Mouse (Mus musculus) small intestine, adult 2 months (tissue): ENCODE data around the gene Pklr. TPM values are rescaled to one million over a fixed set of nuclear protein-coding genes. Genes with fewer than 3 reads are reported as not detected.

ENCODE experiments used
- H3K27ac ChIP-seq: fragments of 200-500 bp; 2 replicates; pipeline ENCODE4 v1.5.1; 2012; ENCODE audit warnings: low read depth, low read length, control low read depth, inconsistent platforms; ENCODE audit not compliant: insufficient read depth
- H3K27me3 ChIP-seq: fragments of 200-500 bp; 2 replicates; pipeline ENCODE4 v1.6.1; 2012; ENCODE audit warnings: mild to moderate bottlenecking, moderate library complexity, low read length, inconsistent platforms; ENCODE audit not compliant: control insufficient read depth, insufficient read depth
- H3K36me3 ChIP-seq: fragments of 200-500 bp; 2 replicates; pipeline ENCODE4 v1.6.1; 2012; ENCODE audit warnings: mild to moderate bottlenecking, low read length, control low read depth, inconsistent platforms; ENCODE audit not compliant: control insufficient read depth, insufficient read depth
- H3K4me1 ChIP-seq: fragments of 200-500 bp; 2 replicates; pipeline ENCODE4 v1.6.1; 2012; ENCODE audit warnings: low read length, inconsistent platforms, mixed read lengths; ENCODE audit not compliant: control insufficient read depth, insufficient read depth, insufficient read length
- H3K4me3 ChIP-seq: fragments of 200-500 bp; 2 replicates; pipeline ENCODE4 v1.5.1; 2012; ENCODE audit warnings: low read depth, mild to moderate bottlenecking, control low read depth, inconsistent platforms, low read length, moderate library complexity
- CTCF ChIP-seq: fragments of 200-500 bp; IDR thresholded peaks from 2 replicates; pipeline ENCODE4 v1.5.1; 2012; ENCODE audit warnings: low read depth, mild to moderate bottlenecking, control low read depth, inconsistent platforms, low read length, moderate library complexity, mixed read lengths; ENCODE audit not compliant: insufficient replicate concordance, insufficient read length; ENCODE audit errors: extremely low read depth
- POLR2A ChIP-seq: fragments of 200-500 bp; IDR thresholded peaks from 2 replicates; pipeline ENCODE4 v1.6.1; 2012; ENCODE audit warnings: low read depth, mild to moderate bottlenecking, control low read depth, inconsistent platforms, low read length, moderate library complexity
- whole genome bisulfite sequencing: fragments of 180-500 bp; shearing (Covaris S2); methylation state at CpG from one replicate; pipeline ENCODE4 v1.1.7; 2018; 5-methylcytosine and 5-hydroxymethylcytosine counted together
- polyA plus RNA-seq: library from polyadenylated mRNA; depleted of rRNA; stranded (reverse); fragments of >200 nt; gene quantifications from 2 replicates; pipeline ENCODE4 v1.2.3, GENCODE M21; 2012

Pklr gene
- polyA plus RNA-seq, 1 experiment, result 580 TPM

DNA sequence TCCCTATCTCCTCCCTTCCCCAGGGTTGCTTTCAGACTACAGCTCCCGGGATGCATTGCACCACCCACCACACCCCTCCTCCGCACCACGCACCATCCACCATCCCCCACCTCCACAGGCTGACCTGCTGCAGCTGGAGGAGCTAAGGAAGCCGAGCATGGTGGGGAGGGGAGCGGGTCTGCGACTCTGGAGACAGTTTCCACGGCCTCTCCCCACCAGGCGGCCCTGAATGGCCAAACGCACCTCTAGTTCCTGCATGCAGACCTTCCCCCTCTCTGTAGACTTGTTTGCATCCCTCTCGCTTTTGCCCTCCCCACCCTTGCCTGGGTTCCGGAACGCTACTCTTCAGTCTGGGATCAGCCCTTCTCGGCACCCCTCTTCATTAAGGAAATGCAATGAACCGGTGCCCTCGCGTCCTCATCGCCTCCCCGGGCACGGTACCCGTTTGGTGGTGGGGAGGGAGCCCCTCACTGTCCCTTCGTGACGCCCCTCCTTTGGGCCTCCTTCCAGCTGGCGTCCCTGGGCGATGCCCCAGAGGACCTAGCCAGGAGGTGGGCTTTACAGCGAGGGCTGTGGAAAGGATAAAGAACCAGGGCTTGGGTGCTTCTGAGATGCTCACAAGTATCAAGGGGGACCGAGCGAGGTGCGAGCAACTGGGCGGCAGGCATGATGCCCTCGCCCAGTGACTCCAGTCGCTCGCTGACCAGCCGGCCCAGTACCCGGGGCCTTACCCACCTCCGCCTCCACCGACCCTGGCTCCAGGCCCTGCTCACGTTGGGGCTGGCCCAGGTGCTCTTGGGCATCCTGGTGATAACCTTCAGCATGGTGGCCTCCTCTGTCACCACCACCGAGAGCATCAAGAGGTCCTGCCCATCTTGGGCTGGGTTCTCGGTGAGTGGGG lies 47.4 kb downstream of the Pklr start, which contains the start of gene Fam189b:
TSS of gene Fam189b (plus strand) at position 86 of the 901 bp plus-strand sequence.
- Histone ChIP-seq H3K27ac (no peak within 1 kb of the TSS), H3K4me1 (peaks cover 9% of the 10 kb centered on the region), H3K27me3 (no peaks in the 10 kb centered on the region), H3K4me3 (peak within 1 kb of the TSS; percentile 69), H3K36me3 (peaks cover 27% of the 10 kb centered on the region)
- TF ChIP-seq CTCF (no peak), POLR2A (peak; percentile 26; the same call in 1 of the 2 replicates)
- WGBS, result 8% methylated on average over 39 of the region's 39 CpGs

DNA sequence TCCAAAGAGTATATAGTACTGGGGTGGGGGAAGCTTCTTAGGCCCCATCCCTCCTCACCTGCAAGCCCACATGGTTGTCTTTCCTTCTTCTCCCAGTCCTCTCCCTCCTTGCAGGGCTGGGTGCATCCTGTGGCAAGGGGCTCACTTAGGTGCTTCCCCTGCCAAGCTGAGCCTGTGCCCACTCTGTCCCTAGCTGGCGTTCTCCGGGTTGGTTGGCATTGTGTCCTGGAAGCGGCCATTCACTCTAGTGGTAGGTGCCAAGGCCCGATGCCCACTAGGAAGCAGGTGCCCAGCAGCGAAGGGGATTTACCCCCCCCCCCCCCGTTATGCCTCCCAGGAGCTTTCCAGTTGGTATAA lies 48.0 kb downstream of the Pklr start:
- WGBS, result 86% methylated on average over 6 of the region's 6 CpGs
- Histone ChIP-seq H3K4me1 (peaks cover 6% of the 10 kb centered on the region; the same call in 1 of the 2 replicates), H3K27ac (no peak overlapping the region), H3K36me3 (peaks cover 27% of the 10 kb centered on the region), H3K4me3 (peak overlapping the region; percentile 69; the same call in 1 of the 2 replicates), H3K27me3 (no peaks in the 10 kb centered on the region)
- TF ChIP-seq POLR2A, result no peak
- no peak for TF ChIP-seq CTCF

DNA sequence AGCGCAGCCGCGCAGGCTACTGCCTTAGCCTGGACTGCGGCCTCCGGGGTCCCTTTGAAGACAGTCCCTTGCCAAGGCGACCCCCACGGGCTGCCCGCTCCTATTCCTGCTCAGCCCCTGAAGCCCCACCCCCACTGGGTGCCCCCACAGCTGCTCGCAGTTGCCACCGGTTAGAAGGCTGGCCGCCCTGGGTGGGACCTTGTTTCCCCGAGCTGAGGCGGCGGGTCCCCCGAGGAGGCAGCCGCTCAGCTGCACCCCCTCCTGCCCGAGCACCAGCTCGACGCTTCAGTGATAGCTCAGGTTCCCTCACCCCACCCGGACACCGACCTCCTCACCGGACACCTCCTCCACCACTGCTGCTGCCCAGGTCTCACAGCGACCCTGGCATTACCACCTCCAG lies 51.3 kb downstream of the Pklr start:
- peaks cover 4% of the 10 kb centered on the region; the same call in 1 of the 2 replicates for H3K4me1 ChIP-seq
- peak overlapping the region; percentile 43 for H3K4me3 ChIP-seq
- WGBS, result 72% methylated on average over 23 of the region's 23 CpGs
- H3K36me3 ChIP-seq, result peaks cover 1% of the 10 kb centered on the region; the same call in 1 of the 2 replicates
- H3K27me3 ChIP-seq, result no peaks in the 10 kb centered on the region
- peak overlapping the region; percentile 61 for H3K27ac ChIP-seq
- no peak for TF ChIP-seq CTCF
- TF ChIP-seq POLR2A, result no peak

GRCm38 (mm10) chr3:89187690-89188477 lies 51.9 kb downstream of the Pklr start:
- TF ChIP-seq CTCF (no peak), POLR2A (no peak)
- H3K4me1 ChIP-seq, result peaks cover 4% of the 10 kb centered on the region; the same call in 1 of the 2 replicates
- WGBS, result 88% methylated on average over 18 of the region's 18 CpGs
- peak overlapping the region; percentile 52 for H3K4me3 ChIP-seq
- peak overlapping the region; percentile 68 for H3K27ac ChIP-seq
- H3K36me3 ChIP-seq, result no peaks in the 10 kb centered on the region
- H3K27me3 ChIP-seq, result no peaks in the 10 kb centered on the region

GRCm38 (mm10) chr3:89188478-89188875 lies 52.5 kb downstream of the Pklr start:
- TF ChIP-seq POLR2A (no peak), CTCF (no peak)
- Histone ChIP-seq H3K27ac (peak overlapping the region; percentile 68), H3K36me3 (no peaks in the 10 kb centered on the region), H3K4me3 (peak overlapping the region; percentile 52), H3K27me3 (no peaks in the 10 kb centered on the region), H3K4me1 (no peaks in the 10 kb centered on the region; the same call in 1 of the 2 replicates)
- WGBS, result 84% methylated on average over 12 of the region's 12 CpGs

- Histone ChIP-seq H3K36me3 (no peaks in the 10 kb centered on the region), H3K4me3 (no peak overlapping the region), H3K27ac (peak overlapping the region; percentile 61), H3K27me3 (no peaks in the 10 kb centered on the region), H3K4me1 (no peaks in the 10 kb centered on the region)
- no peak for TF ChIP-seq POLR2A
- no peak for TF ChIP-seq CTCF
- WGBS, result 66% methylated on average over 8 of the region's 8 CpGs
Observed at GRCm38 (mm10) chr3:89190436-89190835, 54.5 kb downstream of the Pklr start.
